Mouse (Mus musculus) layer of hippocampus, postnatal 14 days (tissue): ENCODE measurements around the gene Ap2a1. TPM values are rescaled to one million over a fixed set of nuclear protein-coding genes. Genes with fewer than 3 reads are reported as not detected.

Experiments used
- DNase-seq, 2 experiments: peaks; one replicate each; pipeline ENCODE4 v3.0.0; 2021 to 2022; ENCODE audit warnings: low spot score in 2 of 2, mixed read lengths in 1 of 2
- total RNA-seq, 2 experiments: library from RNA; stranded (reverse); gene quantifications; 2 replicates each; pipeline ENCODE4 v1.2.3; 2021

Gene Ap2a1
- total RNA-seq, 2 experiments from 2014 or later: 310 to 327 TPM

GRCm38 (mm10) chr7:44867010-44867702 lies 62.1 kb downstream of the Ap2a1 start:
- no peak for DNase-seq

GRCm38 (mm10) chr7:44866276-44867009 lies 62.9 kb downstream of the Ap2a1 start:
- DNase-seq: no peak

- DNase-seq: no peak
These were observed 64.4 kb downstream of the Ap2a1 start for GRCm38 (mm10) chr7:44864595-44865542.

- DNase-seq: no peak
These were observed 65.3 kb downstream of the Ap2a1 start for GRCm38 (mm10) chr7:44863982-44864494.

GRCm38 (mm10) chr7:44863210-44863609 lies 66.1 kb downstream of the Ap2a1 start:
- DNase-seq: no peak

GRCm38 (mm10) chr7:44862434-44862833 lies 66.9 kb downstream of the Ap2a1 start:
- DNase-seq: no peak

GRCm38 (mm10) chr7:44861429-44861816 lies 67.9 kb downstream of the Ap2a1 start:
- no peak for DNase-seq

- peak; percentile 66 to 67 for DNase-seq
These were observed 68.5 kb downstream of the Ap2a1 start for GRCm38 (mm10) chr7:44860576-44861428.

- no peak for DNase-seq
These were observed 69.4 kb downstream of the Ap2a1 start for GRCm38 (mm10) chr7:44859896-44860295.

GRCm38 (mm10) chr7:44857905-44858304 lies 71.4 kb downstream of the Ap2a1 start:
- DNase-seq: no peak

- peak; percentile 91 to 94 for DNase-seq
These were observed 72.2 kb downstream of the Ap2a1 start, which contains the start of gene Pnkp for GRCm38 (mm10) chr7:44857042-44857552. Pnkp (plus strand) TSS chr7:44857139.

- DNase-seq: no peak
These were observed 72.9 kb downstream of the Ap2a1 start for GRCm38 (mm10) chr7:44856265-44856916.

- no peak for DNase-seq
These were observed 74.3 kb downstream of the Ap2a1 start for GRCm38 (mm10) chr7:44855036-44855435.

GRCm38 (mm10) chr7:44854356-44855031 lies 74.8 kb downstream of the Ap2a1 start:
- DNase-seq: peak; percentile 76 to 78

- no peak for DNase-seq
These were observed 75.5 kb downstream of the Ap2a1 start for GRCm38 (mm10) chr7:44853596-44854355.

- DNase-seq: no peak
These were observed 76.2 kb downstream of the Ap2a1 start for GRCm38 (mm10) chr7:44853065-44853464.

GRCm38 (mm10) chr7:44852259-44853027 lies 76.9 kb downstream of the Ap2a1 start:
- DNase-seq: no peak
